Mouse (Mus musculus) gastrocnemius, postnatal 4 days (tissue): Measurements from ENCODE around the gene Iqcn. TPM values are rescaled to one million over a fixed set of nuclear protein-coding genes. Genes with fewer than 3 reads are reported as not detected.
A peak's percentile ranks its signal among the peaks of the same experiment; 100 is the strongest.

Experiments
- DNase-seq, 2 experiments: peaks; one replicate each; pipeline ENCODE4 v3.0.0; 2021 to 2022; ENCODE audit warnings: low spot score in 2 of 2, mixed read lengths in 2 of 2
- long read RNA-seq, 2 experiments: library from polyadenylated mRNA; stranded (forward); transcript quantifications; one replicate each; pipeline ENCODE4 v2.0.0; 2021
- total RNA-seq, 2 experiments: library from RNA; stranded (reverse); gene quantifications; 2 replicates each; pipeline ENCODE4 v1.2.3; 2021

Iqcn gene
- not detected for total RNA-seq
- long read RNA-seq, experiment 1, result 0 reads
- long read RNA-seq, experiment 2, result 0 reads

DNA sequence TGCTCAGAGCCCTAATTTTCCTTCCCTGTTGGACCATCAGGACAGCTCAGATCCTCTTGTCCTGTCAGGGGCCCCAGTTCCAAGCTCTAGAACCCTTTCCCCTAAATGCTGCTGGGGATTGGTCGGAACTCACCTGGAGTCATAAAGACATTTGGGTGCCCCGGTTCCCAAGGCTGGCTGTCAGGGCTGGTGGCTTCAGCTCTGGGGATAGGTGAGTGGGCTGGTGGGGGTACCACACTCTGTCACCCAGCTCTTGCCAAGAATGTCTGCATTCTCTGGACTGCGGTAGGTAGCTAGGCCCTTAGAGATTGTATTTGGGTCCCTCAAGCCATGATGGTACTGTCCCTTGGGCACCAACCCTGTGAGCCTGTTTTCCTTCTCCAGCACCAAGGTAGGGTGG, at the start of gene Iqcn:
Gene Iqcn (plus strand): TSS at position 171 of the 400 bp plus-strand sequence.
- no peak for DNase-seq

DNA sequence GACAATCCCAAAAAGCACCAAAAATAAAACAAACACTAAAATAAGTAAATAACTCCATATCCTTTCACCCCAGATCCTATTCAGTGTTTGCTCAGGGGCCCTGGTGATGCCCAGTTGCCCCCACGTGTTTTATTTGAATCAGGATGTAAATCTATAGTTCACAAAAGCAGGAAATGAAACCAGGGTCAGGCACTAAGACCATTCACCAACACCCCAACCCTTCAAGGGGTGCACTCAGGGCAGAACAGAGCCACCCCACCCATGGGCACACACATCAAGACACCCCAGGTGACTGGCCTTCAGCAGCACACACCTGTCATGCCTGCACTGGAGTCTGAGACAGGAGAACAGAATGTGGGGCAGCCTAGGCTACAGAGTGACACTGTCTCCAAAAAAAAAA, 49.1 kb upstream of the Iqcn start:
- DNase-seq, result no peak

DNA sequence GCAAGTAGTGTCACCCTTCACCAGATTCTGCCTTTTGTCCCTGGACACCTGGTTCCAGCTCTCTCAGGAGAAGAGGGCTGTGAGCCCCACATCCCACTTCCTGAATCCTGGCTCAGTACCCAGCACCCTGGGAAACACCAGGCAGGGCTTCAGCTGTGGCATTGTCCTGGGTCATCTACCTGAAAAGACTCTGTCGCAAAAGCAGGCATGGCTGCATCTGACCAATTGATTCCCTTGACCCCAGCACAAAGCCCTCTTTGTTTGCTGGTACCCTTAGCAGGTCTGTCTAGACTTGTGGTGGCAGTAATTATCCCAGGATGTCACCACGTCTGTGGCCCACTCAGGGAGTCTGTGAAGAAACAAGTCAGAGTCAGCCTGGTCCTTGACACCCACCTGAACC, 47.8 kb upstream of the Iqcn start:
- DNase-seq, result no peak

GRCm38 (mm10) chr8:70656193-70656790, 47.0 kb upstream of the Iqcn start:
- no peak for DNase-seq

- DNase-seq, result no peak
These were observed 46.0 kb upstream of the Iqcn start for GRCm38 (mm10) chr8:70657214-70657613.

- no peak for DNase-seq
These were observed 45.5 kb upstream of the Iqcn start for GRCm38 (mm10) chr8:70657739-70658138.

GRCm38 (mm10) chr8:70658897-70659603, 44.2 kb upstream of the Iqcn start:
- no peak for DNase-seq

DNA sequence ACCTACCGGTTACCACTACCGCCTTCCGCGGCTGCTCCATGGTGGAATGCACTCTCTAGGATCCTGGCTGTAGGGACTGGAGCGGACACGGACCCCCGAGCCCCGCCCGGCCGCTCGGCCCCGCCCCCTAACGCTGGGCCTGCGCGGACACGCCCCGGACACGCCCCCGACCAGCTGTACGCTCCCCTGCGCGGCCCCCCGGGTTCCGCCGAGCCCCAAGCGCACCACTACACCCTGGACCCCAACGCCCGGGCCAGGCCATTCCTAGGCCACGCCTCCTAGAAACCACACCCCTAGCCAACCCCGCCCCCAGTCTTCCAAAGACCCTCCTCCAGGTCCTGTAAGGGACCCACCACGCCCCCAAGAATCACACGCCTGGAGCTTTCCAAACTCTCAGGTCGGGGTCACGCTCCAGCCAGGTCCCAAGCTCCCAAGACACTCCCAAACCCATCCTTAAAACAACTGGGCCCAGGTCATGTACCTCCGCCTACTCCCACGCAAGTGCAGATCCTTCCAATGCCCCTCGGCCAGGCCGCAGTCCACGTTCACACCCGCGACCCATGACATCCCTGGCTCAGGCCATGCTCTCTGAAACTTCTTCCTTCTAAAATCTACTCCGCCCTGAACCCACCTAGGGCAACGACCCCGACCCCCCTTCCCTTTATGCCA, 43.5 kb upstream of the Iqcn start:
- DNase-seq, result peak; percentile 90 to 95

- DNase-seq, result no peak
These were observed 43.0 kb upstream of the Iqcn start, which contains the start of gene Pgpep1 for GRCm38 (mm10) chr8:70660273-70660725. Gene Pgpep1, minus strand, starts transcription at chr8:70660388.

DNA sequence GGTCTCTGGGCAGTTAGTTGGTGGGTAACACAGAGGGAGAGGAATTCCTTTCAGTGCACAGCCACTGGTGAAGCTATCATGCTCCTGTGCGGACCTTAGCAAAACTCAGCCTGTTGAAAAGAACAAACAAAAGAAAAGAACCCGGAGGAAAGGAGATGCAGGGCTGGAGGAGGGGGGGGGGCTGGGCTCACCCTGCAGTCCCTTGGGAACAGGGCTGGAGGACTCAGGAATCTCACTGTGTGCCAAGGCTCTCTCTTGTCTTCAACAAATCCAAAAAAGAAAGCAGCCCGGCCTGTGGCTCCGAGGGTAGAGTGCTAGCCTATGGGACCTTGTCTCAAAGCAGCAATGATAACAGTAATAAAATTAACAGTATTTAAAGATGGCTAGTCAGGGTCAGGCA, 39.6 kb upstream of the Iqcn start:
- DNase-seq, result no peak

DNA sequence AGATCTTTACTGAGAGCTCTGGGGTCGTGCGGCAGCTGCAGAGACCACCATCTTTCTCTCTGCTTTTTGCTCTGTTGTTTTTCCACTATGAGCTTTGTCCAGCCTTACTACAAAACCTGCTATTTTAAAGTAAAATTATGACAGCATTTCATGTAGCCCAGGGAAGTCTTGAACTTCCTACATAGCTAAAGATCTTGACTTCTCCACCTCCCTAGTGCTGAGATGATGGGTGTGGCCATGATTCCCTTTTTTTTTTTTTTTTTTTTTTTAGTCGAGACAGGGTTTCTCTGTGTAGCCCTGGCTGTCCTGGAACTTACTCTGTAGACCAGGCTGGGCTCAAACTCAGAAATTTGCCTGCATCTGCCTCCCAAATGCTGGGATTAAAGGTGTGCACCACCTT, 38.6 kb upstream of the Iqcn start:
- DNase-seq, result no peak

- no peak for DNase-seq
These were observed 37.7 kb upstream of the Iqcn start for GRCm38 (mm10) chr8:70665599-70665998.

- DNase-seq, result no peak
These were observed 36.2 kb upstream of the Iqcn start for GRCm38 (mm10) chr8:70667071-70667470.

DNA sequence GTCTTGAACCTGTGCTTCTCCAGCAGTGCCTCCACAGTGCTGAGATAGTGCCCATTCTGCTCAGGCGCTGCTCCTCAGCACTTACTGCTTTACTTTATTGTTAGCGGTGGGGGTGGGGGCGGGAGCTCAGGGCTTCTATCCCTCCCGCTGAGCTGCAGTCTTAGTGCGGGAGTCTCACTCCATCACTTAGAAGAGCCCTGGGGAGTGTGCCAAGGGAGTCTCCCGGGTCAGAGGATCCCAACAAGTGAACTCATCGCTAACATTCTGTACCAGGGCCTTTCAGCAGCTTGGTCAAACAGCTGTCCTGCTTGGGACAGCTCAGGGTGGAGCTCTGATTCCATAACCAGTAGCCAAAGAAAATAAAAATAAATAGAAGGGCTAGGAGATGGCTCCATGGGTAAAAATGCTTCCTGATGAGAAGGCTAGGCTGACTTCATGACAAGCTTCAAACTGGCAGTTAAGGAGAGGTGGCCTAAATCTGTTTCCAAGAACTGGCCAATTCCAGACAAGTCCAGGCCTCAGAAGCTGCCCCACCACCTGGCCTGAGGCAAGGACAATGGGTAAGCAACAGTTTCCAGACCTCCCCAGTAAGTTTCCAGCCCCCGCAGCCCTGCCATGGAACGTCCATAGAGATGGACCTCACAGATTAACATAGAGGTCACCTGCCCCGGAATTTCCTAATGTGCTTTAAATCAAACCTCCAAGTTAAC, 31.5 kb upstream of the Iqcn start:
- DNase-seq, result peak in 1 of 2 experiments; percentile 56

DNA sequence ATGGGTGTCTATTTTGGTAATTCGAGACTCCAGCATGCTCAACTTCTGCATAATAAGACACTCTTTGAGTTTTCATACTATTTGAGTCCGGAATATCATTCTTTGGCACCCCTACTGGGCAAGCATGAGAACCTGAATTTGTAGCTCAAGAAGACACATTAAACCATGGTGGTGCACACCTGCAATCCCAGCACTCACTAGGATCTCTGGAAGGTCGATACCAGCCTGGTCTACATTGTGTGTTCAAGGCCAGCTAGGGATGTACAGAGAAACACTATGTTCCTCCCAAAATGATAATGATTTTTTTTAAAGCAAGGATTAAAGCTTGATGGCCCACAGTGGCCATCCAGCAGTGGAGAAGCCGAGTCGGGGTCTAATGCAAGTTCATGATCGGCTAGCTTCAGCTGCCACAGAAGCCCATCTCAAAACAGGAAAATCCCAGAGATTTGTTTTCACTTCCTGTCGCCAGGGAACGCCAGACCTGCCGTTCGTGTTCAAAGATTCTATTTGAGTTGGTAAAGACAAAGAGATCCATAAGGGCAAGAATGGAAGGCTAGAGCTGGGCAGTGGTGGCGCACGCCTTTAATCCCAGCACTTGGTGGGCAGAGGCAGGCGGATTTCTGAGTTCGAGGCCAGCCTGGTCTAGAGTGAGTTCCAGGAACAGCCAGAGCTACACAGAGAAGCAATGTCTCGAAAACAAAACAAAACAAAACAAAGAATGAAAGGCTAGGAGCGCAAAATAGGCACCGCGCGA, 30.8 kb upstream of the Iqcn start:
- no peak for DNase-seq

DNA sequence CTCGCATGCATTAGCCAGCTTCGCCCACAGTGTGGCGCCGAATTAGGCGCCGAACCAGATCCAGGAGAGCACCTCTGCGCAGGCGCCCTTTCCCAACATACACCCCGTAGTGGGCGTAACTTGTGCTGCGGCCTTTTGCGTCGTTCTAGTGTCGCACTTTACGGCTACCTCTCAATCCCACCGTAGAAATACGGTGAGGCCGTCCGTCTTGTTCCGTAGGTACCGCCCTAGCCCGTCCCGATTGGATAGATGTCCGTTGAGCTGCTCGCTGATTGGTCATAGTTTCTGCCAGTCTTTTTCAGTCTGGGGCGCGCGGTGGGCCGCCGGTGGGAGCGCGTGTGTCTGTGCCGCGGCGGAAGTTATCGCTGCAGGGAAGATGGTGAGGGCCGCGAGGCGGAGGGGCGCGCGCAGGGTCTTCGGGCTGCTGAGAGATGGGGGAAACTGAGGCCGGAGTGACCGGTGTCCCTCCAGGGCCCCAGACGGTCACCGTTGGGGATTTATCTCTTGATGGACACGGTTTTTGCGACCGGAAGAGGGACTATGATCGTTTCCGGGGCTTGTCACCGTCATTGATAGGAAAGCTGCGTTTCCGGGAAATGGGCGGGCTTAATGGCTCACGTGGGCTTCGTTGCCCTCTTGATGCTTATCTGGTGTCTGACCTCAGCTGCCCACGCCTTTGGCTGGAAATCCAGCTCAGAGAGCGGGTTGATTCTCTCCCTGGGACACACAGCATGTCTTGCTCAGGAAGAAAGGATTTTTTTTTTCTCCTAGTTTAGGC, 30.0 kb upstream of the Iqcn start, which contains the start of gene Lsm4:
Gene Lsm4 (plus strand): TSS at position 170 of the 778 bp plus-strand sequence.
- peak; percentile 83 to 93 for DNase-seq

- no peak for DNase-seq
These were observed 29.1 kb upstream of the Iqcn start for GRCm38 (mm10) chr8:70674109-70674508.

DNA sequence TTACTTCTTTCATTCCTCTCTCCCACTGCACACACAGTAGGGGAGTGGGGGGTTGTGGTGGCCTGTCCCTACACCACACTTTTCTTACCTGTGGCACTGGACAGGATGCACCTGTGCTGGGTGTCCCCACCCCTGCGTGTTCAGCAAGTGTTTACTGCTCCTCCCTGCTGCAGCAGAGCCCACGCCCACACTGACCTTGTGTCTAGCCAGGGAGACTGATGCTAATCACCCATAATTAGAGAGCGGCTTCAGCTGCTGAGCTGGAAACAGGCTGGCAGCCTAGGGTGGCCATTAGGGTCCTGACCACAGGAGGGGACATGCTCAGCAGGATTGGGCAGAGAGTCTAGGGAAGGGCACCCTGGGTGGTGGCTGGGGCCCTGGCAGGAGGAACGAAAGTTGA, 28.5 kb upstream of the Iqcn start:
- DNase-seq, result no peak

DNA sequence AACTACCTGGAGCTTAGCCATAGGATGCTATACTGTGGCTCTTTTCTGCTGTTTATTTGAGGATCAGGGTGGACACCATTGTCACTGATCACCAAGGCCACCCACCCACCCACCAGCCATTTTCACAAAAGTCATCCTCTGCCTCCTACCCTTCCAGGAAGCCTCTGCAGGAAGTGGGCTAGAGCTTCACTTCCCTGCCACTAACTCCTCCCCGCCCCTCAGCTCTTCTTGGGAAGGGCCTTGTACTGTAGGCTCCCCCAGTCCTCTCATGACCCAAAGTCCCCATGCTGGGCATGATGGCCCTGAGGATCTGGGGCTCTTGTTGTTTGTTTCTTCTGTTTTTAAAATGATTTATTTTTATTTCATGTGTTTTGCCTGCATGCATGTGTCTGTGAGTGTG, 27.9 kb upstream of the Iqcn start:
- DNase-seq, result no peak
